In the genomic region with DNA sequence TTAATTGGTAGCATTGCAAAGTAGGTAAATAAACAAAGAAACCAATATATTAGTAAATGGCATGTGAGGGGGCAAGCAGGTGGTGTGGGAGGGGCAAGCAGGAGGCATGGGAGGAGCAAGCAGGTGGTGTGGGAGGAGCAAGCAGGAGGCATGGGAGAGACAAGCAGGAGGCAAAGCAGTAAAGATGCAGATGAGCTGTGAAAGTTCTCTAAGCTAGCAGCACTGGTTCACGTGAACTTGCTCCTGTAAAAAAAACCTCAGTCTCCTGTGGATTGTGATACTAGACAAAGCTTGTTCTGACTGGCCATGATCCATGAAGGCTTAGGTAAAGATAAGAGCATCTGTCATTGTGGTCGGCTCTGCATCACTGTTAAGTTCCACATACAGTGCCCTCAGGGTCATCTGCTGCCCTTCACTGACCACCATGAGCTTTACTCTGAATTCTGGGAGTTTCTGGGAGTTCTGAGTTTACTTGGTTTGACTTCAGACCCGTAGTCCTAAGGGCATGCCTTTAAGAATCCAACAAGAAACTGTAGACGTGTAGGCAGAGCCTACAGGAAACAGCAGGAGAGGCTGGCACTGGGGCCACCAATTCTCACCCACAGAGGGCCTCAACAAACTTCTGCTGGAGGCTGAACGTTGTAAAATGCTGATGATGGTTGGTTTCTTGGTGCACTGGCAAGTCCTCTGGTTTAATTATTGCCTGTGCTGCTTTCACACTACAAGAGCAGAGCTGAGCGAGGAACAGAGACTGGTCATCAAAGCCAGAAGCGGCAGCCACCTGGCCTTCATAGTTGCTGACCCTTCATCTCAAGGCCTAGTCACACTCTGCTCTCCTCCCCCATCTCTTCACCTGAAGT, we compare ENCODE assay signal across 16 mouse cellular contexts.
DNase-seq lines count a peak whose midpoint lies in the region; ATAC-seq lines count a peak whose summit lies in the region.
"Had no signal": no experiment of that assay in that cellular context is flagged by ENCODE, and none has a peak within 500 bp of the region (broad histone marks: within the 10 kb centered on the region; RNA-seq: fewer than 3 reads in every experiment).

No protein-coding gene starts in this region.

- no peak overlapping the region for H3K9ac ChIP-seq in hindbrain, embryonic 13.5 days
- H3K9ac ChIP-seq: embryonic facial prominence, embryonic 13.5 days; neural tube, embryonic 13.5 days; stomach, embryonic 15.5 days had no signal

- no peaks in the 10 kb centered on the region for H3K9me3 ChIP-seq in hindbrain, embryonic 10.5 days
- H3K9me3 ChIP-seq in hindbrain, embryonic 13.5 days = no peaks in the 10 kb centered on the region
- H3K9me3 ChIP-seq: embryonic facial prominence, embryonic 13.5 days; forebrain, embryonic 10.5 days; neural tube, embryonic 13.5 days; stomach, embryonic 15.5 days had no signal

- no peak overlapping the region for H3K4me2 ChIP-seq in hindbrain, embryonic 13.5 days
- H3K4me2 ChIP-seq: embryonic facial prominence, embryonic 13.5 days; neural tube, embryonic 13.5 days; stomach, embryonic 15.5 days had no signal

- DNase-seq in hindbrain, embryonic 10.5 days (ENCODE audit: low spot score) = no peak
- DNase-seq in ES-CJ7 (ENCODE audit: low read depth, low spot score) = peak; percentile 18
- peak; percentile 62 for DNase-seq in kidney, adult 9 months
- DNase-seq in spleen, postnatal 14 days (ENCODE audit: low spot score in 2 of 2) = no peak
- no peak for DNase-seq in MN1 (ENCODE audit: low spot score)
- DNase-seq: adrenal gland, postnatal 36 days; cerebellum, postnatal 14 days; lung, adult 18-20 months; lung, postnatal 4 days had no signal

- peak overlapping the region; percentile 62; the same call in 1 of the 2 replicates for H3K27ac ChIP-seq in hindbrain, embryonic 10.5 days
- no peak overlapping the region for H3K27ac ChIP-seq in hindbrain, embryonic 13.5 days
- H3K27ac ChIP-seq: embryonic facial prominence, embryonic 13.5 days; forebrain, embryonic 10.5 days; neural tube, embryonic 13.5 days; stomach, embryonic 15.5 days had no signal

- H3K36me3 ChIP-seq in hindbrain, embryonic 10.5 days = no peaks in the 10 kb centered on the region
- H3K36me3 ChIP-seq in hindbrain, embryonic 13.5 days = no peaks in the 10 kb centered on the region
- H3K36me3 ChIP-seq: embryonic facial prominence, embryonic 13.5 days; forebrain, embryonic 10.5 days; neural tube, embryonic 13.5 days; stomach, embryonic 15.5 days had no signal

- no peak overlapping the region for H3K4me3 ChIP-seq in hindbrain, embryonic 10.5 days
- H3K4me3 ChIP-seq in hindbrain, embryonic 13.5 days = no peak overlapping the region
- H3K4me3 ChIP-seq: embryonic facial prominence, embryonic 13.5 days; forebrain, embryonic 10.5 days; neural tube, embryonic 13.5 days; stomach, embryonic 15.5 days had no signal

- no peaks in the 10 kb centered on the region for H3K27me3 ChIP-seq in hindbrain, embryonic 10.5 days (ENCODE audit: insufficient read depth, poor library complexity, severe bottlenecking)
- H3K27me3 ChIP-seq in hindbrain, embryonic 13.5 days = no peaks in the 10 kb centered on the region
- H3K27me3 ChIP-seq: embryonic facial prominence, embryonic 13.5 days; neural tube, embryonic 13.5 days; stomach, embryonic 15.5 days had no signal

- no peak for ATAC-seq in hindbrain, embryonic 13.5 days (ENCODE audit: low FRiP score)
- ATAC-seq in megakaryocyte progenitor cell, adult 5-6 weeks (replicated peaks; ENCODE audit: poor library complexity) = peak; percentile 27; the same call in 1 of the 2 replicates
- no peak for ATAC-seq in inflammation-experienced regulatory T-cells, adult 6 months

- 75% methylated on average over 7 of the region's 7 CpGs for WGBS in hindbrain, embryonic 10.5 days
- WGBS in hindbrain, embryonic 13.5 days = 76% methylated on average over 7 of the region's 7 CpGs

- peaks cover 66% of the 10 kb centered on the region for H3K4me1 ChIP-seq in hindbrain, embryonic 10.5 days (replicated peaks)
- H3K4me1 ChIP-seq in hindbrain, embryonic 13.5 days (replicated peaks) = peaks cover 11% of the 10 kb centered on the region; the same call in 1 of the 2 replicates

Comparison
In these comparisons a context has a peak if more than half of its experiments do, and no peak if none do; other contexts are left out.
1. DNase-seq: peak in ES-CJ7 (single experiment) and kidney, adult 9 months (single experiment); none in hindbrain, embryonic 10.5 days (single experiment), spleen, postnatal 14 days (0 of 2) and MN1 (single experiment).